Mouse (Mus musculus) olfactory bulb, adult 2 months (tissue): ENCODE data around the gene Eef2k.

ENCODE experiments used
- CTCF ChIP-seq: fragments of 200-500 bp; IDR thresholded peaks from 2 replicates; pipeline ENCODE4 v1.5.1; 2012; ENCODE audit warnings: low read depth, mild to moderate bottlenecking, low read length, moderate library complexity; ENCODE audit not compliant: insufficient read depth
- POLR2A ChIP-seq: fragments of 200-500 bp; IDR thresholded peaks from 2 replicates; pipeline ENCODE4 v1.6.1; 2012; ENCODE audit warnings: mild to moderate bottlenecking, low read depth, low read length, moderate library complexity; ENCODE audit not compliant: insufficient read depth

DNA sequence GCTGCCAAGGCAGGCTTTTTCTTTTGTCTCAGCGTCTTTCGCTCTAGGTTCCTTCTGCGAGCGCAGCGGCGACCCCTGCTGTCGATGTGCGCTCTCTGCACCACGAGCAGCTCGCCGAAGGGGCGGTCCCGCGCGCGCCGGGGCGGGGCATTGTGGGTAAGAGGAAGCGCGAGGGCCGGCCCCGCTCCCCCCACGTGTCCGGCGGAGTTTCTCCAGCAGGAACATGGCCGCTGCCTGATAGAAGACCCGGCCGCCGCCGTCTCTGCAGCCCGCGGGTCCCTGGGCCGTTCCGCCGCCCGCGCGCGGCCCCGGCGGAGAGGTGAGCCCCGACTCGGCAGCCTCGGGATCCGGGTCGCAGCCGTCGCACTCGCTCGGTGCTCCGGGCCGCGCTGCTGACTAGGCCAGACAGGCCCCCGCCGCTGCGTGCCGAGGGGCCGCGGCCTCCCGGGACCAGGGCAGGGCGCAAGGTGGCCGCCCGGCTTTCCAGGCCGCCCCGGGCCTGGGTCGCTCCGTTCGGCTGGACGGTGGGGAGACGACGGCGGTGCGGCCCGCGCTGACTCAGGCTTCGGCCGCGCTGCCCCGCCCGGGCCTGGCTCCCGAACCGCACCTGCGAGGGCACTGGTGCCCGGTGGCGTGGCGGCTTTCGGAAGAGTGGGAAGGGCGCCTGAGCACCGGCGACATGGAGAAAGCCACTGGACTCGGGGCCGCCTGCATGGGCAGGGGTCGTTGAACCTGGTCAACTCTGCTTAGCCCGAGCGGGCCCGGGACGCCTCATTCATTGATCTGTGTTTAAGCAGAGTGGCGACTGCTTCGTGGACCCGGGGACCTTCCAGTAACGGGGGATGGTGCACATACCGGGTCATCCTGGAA lies 75.2 kb downstream of the Eef2k start, which contains the start of gene Polr3e:
- peak; percentile 95 for TF ChIP-seq CTCF
- TF ChIP-seq POLR2A = peak; percentile 70
